In the genomic region with DNA sequence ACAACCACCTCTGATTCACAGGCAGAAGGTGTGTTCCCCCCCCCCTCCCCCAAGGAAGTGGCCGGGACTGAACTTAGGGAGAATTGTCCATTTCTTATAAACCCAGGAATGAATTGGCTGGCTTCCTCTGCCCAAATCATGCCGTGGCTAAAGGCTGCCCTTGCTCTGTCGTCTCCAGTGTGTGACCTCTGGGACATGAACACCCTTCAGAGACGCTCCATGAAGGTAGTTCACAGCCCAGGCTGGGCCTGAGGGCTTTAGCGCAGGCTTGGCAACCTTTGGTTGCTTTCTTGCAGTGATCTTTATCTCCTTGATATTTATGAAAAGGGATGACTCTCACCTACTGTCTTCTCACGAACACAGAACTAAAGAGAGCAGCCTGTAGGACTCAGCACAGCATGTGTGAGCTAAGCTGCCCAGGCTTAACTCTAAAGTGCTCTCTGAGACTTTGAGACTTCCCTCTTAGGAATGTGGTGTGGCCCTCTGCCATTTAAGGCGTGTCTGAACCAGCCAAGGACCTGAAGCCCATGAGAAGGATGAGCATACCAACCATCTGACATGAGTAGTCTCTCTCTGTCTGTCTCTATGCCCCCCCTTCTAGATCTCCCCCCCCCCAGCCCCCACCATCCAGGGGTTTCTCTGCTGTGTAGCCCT, we compare ENCODE assay signal across 8 mouse cellular contexts. TPM values are rescaled to one million over a fixed set of nuclear protein-coding genes. Genes with fewer than 3 reads are reported as not detected.
A peak's percentile ranks its signal among the peaks of the same experiment; 100 is the strongest.
DNase-seq lines count a peak whose midpoint lies in the region; ATAC-seq and TF ChIP-seq lines count a peak whose summit lies in the region.

No protein-coding gene starts in this region.

- no peak overlapping the region for H3K27ac ChIP-seq in hindbrain, embryonic 16.5 days (ENCODE audit: low read depth, low read length)
- no peak overlapping the region for H3K27ac ChIP-seq in hindbrain, embryonic 12.5 days

- H3K9ac ChIP-seq in hindbrain, embryonic 16.5 days (ENCODE audit: low read depth, low read length) = no peak overlapping the region
- no peak overlapping the region for H3K9ac ChIP-seq in hindbrain, embryonic 12.5 days

- DNase-seq in Patski (ENCODE audit: low read depth, low spot score) = no peak
- peak; percentile 76 for DNase-seq in kidney, postnatal 14 days
- no peak for DNase-seq in adipocyte (ENCODE audit: low spot score)
- no peak for DNase-seq in cerebellum, adult 8-10 months
- no peak for DNase-seq in right cerebral cortex, adult 18-20 months

- H3K4me1 ChIP-seq in hindbrain, embryonic 16.5 days (ENCODE audit: control insufficient read depth, insufficient read depth, low read depth, low read length) = no peaks in the 10 kb centered on the region
- H3K4me1 ChIP-seq in hindbrain, embryonic 12.5 days = no peaks in the 10 kb centered on the region

- in situ Hi-C loops in Patski (cut with MboI; ENCODE audit: low pct_unique_long_range_greater_than_20kb) = no loop called here

- H3K36me3 ChIP-seq in hindbrain, embryonic 16.5 days (ENCODE audit: control insufficient read depth, insufficient read depth, low read length) = no peaks in the 10 kb centered on the region
- no peaks in the 10 kb centered on the region for H3K36me3 ChIP-seq in hindbrain, embryonic 12.5 days

- no peak overlapping the region for H3K4me2 ChIP-seq in hindbrain, embryonic 16.5 days (ENCODE audit: low read length)
- no peak overlapping the region for H3K4me2 ChIP-seq in hindbrain, embryonic 12.5 days (replicated peaks)

- POLR2A ChIA-PET in Patski (lab: Charles Lee) = interaction anchor here (0.6 kb wide), 1 partner anchor 41 kb away, joined by 3 read pairs; no protein-coding TSS in a partner anchor

- 66% methylated on average over 7 of the region's 7 CpGs for whole genome bisulfite sequencing in hindbrain, embryonic 16.5 days
- 64% methylated on average over 7 of the region's 7 CpGs for WGBS in hindbrain, embryonic 12.5 days

- no peak overlapping the region for H3K4me3 ChIP-seq in hindbrain, embryonic 16.5 days (ENCODE audit: low read length)
- H3K4me3 ChIP-seq in hindbrain, embryonic 12.5 days = no peak overlapping the region

- no peaks in the 10 kb centered on the region for H3K27me3 ChIP-seq in hindbrain, embryonic 16.5 days (replicated peaks; ENCODE audit: control insufficient read depth, insufficient read depth, low read length)
- no peaks in the 10 kb centered on the region for H3K27me3 ChIP-seq in hindbrain, embryonic 12.5 days
- no peaks in the 10 kb centered on the region for H3K27me3 ChIP-seq in Patski

- TF ChIP-seq CTCF in Patski (IDR thresholded peaks at IDR 0.05) = no peak

- CTCF ChIA-PET in Patski (lab: Charles Lee) = interaction anchor here (1.3 to 4.3 kb wide), 5 partner anchors 13 to 91 kb away, joined by 4 to 28 read pairs (median 5); partner anchors contain the start of genes Gja5 and Gpr89

- 0 out of 2 replicates have a peak, but pooled peaks have one; percentile 34 for ATAC-seq in hindbrain, embryonic 16.5 days
- no peak for ATAC-seq in hindbrain, embryonic 12.5 days (ENCODE audit: low FRiP score)
- peak; percentile 51 for ATAC-seq in Patski
- ATAC-seq in megakaryocyte progenitor cell, adult 5-6 weeks (replicated peaks; ENCODE audit: poor library complexity) = peak; percentile 44

- H3K9me3 ChIP-seq in hindbrain, embryonic 16.5 days (ENCODE audit: control insufficient read depth, low read length) = no peaks in the 10 kb centered on the region
- H3K9me3 ChIP-seq in hindbrain, embryonic 12.5 days (replicated peaks) = 0 out of 2 replicates have a peak, but pooled peaks cover 2% of the 10 kb centered on the region

RNA-seq across cellular contexts. Expression of gene Pdzk1, which starts 15.4 kb away (rescaled TPM):
- polyA plus RNA-seq in hindbrain, embryonic 16.5 days (2015; fragmentation: Nextera tagmentation; extraction: Ambion mirVana) = 0.15 and 0.32 TPM in 2 replicates
- 0.09 TPM in 1 of 2 replicates, not detected in the other for polyA plus RNA-seq in hindbrain, embryonic 12.5 days (2016; fragmentation: Nextera tagmentation; extraction: Ambion mirVana)
- polyA plus RNA-seq in Patski (2021) = 0.24 TPM
- total RNA-seq in megakaryocyte progenitor cell, adult 5-6 weeks (2015) = not detected in 2 replicates
- not detected in 2 replicates for total RNA-seq in megakaryocyte progenitor cell, adult 5-6 weeks (2017)

RNA-seq across cellular contexts. Expression of gene Cd160, which starts 15.4 kb away (rescaled TPM):
- 0.16 and 0.21 TPM in 2 replicates for polyA plus RNA-seq in hindbrain, embryonic 16.5 days (2015; fragmentation: Nextera tagmentation; extraction: Ambion mirVana)
- 0.13 and 0.19 TPM in 2 replicates for polyA plus RNA-seq in hindbrain, embryonic 12.5 days (2016; fragmentation: Nextera tagmentation; extraction: Ambion mirVana)
- 0.19 TPM for polyA plus RNA-seq in Patski (2021)
- total RNA-seq in megakaryocyte progenitor cell, adult 5-6 weeks (2015) = 0.98 and 2.1 TPM in 2 replicates
- total RNA-seq in megakaryocyte progenitor cell, adult 5-6 weeks (2017) = 0.57 TPM in 1 of 2 replicates, not detected in the other
